Mouse (Mus musculus) ovary, postnatal 14 days (tissue): Measurements from ENCODE around the gene Zfp146.
"Not testable (repeated sequence)": the region's sequence is repeated elsewhere in the genome, so short reads cannot be mapped to it uniquely, and the experiment has no call there.

Experiments
- DNase-seq: peaks from one replicate; pipeline ENCODE4 v3.0.0; 2022; ENCODE audit warnings: low spot score

The Zfp146 gene

GRCm38 (mm10) chr7:30192088-30192487 lies 22.5 kb upstream of the Zfp146 start:
- no peak for DNase-seq

- no peak for DNase-seq
Measured at GRCm38 (mm10) chr7:30189116-30189491, 19.6 kb upstream of the Zfp146 start.

GRCm38 (mm10) chr7:30188344-30189115 lies 19.0 kb upstream of the Zfp146 start:
- DNase-seq = no peak

- DNase-seq = no peak
Measured at GRCm38 (mm10) chr7:30184641-30185348, 15.2 kb upstream of the Zfp146 start.

- peak; percentile 66 for DNase-seq
Measured at GRCm38 (mm10) chr7:30183879-30184289, 14.3 kb upstream of the Zfp146 start, which contains the start of gene Cox7a1. Gene Cox7a1 (plus strand): TSS chr7:30184144.

- not testable (repeated sequence) for DNase-seq
Measured at GRCm38 (mm10) chr7:30183189-30183588, 13.6 kb upstream of the Zfp146 start.

GRCm38 (mm10) chr7:30181929-30182328 lies 12.4 kb upstream of the Zfp146 start:
- DNase-seq = not testable (repeated sequence)

GRCm38 (mm10) chr7:30181308-30181707 lies 11.8 kb upstream of the Zfp146 start:
- peak; percentile 66 for DNase-seq

- DNase-seq = no peak
Measured at GRCm38 (mm10) chr7:30178256-30178655, 8.7 kb upstream of the Zfp146 start.

- DNase-seq = no peak
Measured at GRCm38 (mm10) chr7:30176474-30176873, 6.9 kb upstream of the Zfp146 start.

GRCm38 (mm10) chr7:30170283-30170951 lies 867 bp upstream of the Zfp146 start:
- no peak for DNase-seq

GRCm38 (mm10) chr7:30168914-30169582 lies 502 bp downstream of the Zfp146 start:
- peak; percentile 33 for DNase-seq

GRCm38 (mm10) chr7:30164745-30165144 lies 4.8 kb downstream of the Zfp146 start:
- DNase-seq = no peak

GRCm38 (mm10) chr7:30163113-30163512 lies 6.4 kb downstream of the Zfp146 start:
- DNase-seq = no peak

GRCm38 (mm10) chr7:30155507-30155906 lies 14.0 kb downstream of the Zfp146 start:
- DNase-seq = no peak

- DNase-seq = no peak
Measured at GRCm38 (mm10) chr7:30154040-30154439, 15.5 kb downstream of the Zfp146 start.

- no peak for DNase-seq
Measured at GRCm38 (mm10) chr7:30147011-30147410, 22.5 kb downstream of the Zfp146 start.

- peak; percentile 66 for DNase-seq
Measured at GRCm38 (mm10) chr7:30143555-30144209, 25.9 kb downstream of the Zfp146 start.

- no peak for DNase-seq
Measured at GRCm38 (mm10) chr7:30143170-30143554, 26.4 kb downstream of the Zfp146 start.

- no peak for DNase-seq
Measured at GRCm38 (mm10) chr7:30136826-30137225, 32.7 kb downstream of the Zfp146 start.

GRCm38 (mm10) chr7:30132396-30132795 lies 37.2 kb downstream of the Zfp146 start:
- no peak for DNase-seq

GRCm38 (mm10) chr7:30129900-30130299 lies 39.6 kb downstream of the Zfp146 start:
- DNase-seq = no peak
